Mouse (Mus musculus): ENCODE measurements around the gene Rapgef2.
"Not testable (repeated sequence)": the region's sequence is repeated elsewhere in the genome, so short reads cannot be mapped to it uniquely, and the experiment has no call there.

Rapgef2 gene

GRCm38 (mm10) chr3:79233478-79234415 lies 52.6 kb downstream of the Rapgef2 start:
- DNase-seq (ENCODE audit: low read depth, low spot score), result no peak

DNA sequence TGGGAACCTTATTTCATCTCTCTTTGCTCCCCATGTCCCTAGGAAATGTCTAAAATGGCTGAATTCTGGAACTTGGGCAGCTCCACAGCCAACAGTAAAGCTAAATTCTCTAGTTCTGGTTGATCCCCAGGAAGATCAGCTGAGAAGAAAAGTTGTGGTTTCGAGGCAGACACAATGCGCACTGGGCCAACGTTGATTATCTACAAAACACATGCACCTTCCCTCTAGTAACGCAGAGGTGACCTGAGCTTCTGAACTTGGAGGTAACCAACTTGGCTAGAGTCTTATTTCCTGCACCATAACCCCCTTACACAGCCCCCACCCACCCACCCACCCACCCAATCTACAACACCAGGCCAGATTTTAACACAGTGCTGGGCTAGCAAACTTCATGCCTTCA lies 55.6 kb downstream of the Rapgef2 start:
- DNase-seq (ENCODE audit: low read depth, low spot score), result no peak

DNA sequence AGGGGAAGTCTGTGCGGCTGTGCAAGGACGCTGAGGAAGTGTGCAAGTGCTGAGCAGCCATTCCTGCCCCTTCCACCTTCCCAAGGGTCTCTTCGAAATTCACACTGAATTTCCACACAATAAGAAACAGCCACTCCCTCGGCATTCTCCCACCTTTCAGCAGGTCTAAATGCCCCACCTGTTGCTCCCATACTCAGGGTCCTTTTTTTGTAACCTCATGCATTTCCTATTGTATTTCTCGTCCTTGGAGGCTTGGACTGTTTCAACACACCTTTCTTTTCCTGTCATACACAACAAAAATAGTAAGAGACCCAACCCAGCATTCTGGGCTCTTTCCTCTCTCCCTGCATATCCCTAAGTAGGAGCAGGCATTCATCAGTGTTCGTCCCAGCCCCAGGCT lies 56.8 kb downstream of the Rapgef2 start:
- DNase-seq (ENCODE audit: low read depth, low spot score), result no peak

DNA sequence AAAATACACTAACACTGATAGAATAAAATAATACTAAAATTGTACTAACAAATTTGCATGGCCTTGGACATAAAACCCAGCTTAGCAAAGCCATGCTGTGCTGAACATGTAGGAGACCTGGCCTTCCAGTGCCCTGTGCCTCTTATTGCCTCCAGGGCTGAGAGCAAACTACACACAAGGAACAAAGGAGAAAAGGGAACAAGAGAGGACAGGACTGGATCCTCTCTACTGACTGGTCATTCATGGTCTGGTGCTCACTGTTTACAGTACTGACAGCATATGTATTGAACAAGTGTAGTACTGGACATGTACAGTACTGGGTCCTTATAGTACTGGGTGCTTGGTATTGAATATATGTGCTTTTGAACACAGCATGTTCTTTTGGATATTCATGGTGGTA lies 58.0 kb downstream of the Rapgef2 start:
- DNase-seq (ENCODE audit: low read depth, low spot score), result no peak

DNA sequence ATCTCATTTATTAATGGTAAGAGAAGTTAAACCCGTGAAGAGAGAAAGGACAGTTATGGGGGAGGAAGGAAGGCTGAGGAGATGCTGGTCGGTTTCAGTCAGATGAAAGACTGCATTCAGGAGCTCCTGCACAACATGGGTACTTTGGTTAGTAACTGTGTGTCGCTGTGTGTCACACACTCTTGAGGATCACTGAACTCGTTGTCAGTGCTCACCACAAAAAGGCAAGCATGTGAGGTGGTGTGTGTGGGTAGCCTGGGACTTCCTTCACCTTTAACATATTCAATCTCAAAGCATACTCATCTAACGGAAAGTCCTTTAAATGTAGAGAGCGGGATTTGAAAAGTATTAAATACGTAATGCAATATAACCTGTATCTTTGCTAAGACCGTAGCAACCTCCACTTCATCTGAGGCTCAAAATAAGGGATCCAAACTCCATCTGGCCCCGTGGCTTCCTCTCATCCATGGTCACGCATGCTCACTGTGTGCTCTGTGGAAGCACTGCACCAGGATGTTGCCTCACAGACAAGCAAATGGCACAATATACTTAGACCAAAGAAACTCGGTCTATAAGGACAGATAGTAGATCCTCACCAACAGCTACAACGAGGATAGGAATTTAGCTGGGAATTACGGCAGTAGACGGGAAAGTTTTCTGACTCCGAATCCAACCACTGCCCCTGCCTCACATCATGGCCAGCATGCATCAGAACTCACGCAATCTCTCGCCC lies 58.8 kb downstream of the Rapgef2 start:
- DNase-seq (ENCODE audit: low read depth, low spot score), result no peak

- not testable (repeated sequence) for DNase-seq (ENCODE audit: low read depth, low spot score)
These were observed 59.5 kb downstream of the Rapgef2 start for GRCm38 (mm10) chr3:79226807-79227206.

GRCm38 (mm10) chr3:79225888-79226287 lies 60.4 kb downstream of the Rapgef2 start:
- no peak for DNase-seq (ENCODE audit: low read depth, low spot score)

- no peak for DNase-seq (ENCODE audit: low read depth, low spot score)
These were observed 62.0 kb downstream of the Rapgef2 start for GRCm38 (mm10) chr3:79224352-79224751.

DNA sequence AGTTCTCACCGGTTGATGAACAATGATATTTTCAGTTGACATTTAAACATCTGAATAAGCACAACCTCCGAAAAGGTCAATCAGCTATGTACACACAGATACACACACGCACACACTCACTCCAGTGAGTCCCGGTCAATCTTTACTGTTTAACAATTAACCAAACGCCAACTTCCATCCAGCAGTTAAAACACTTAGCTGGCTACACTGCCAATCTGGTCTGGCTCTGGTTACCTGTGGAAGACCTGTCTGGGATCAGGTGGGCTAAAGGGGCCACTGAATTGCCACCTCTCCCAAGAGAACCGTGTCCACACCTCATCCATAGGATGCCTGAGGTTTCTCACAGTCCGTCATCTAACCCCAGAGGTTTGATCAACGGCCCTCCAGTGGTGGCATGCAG lies 63.0 kb downstream of the Rapgef2 start:
- DNase-seq (ENCODE audit: low read depth, low spot score), result no peak

GRCm38 (mm10) chr3:79222192-79222960 lies 63.9 kb downstream of the Rapgef2 start:
- no peak for DNase-seq (ENCODE audit: low read depth, low spot score)

GRCm38 (mm10) chr3:79221296-79222191 lies 64.8 kb downstream of the Rapgef2 start:
- peak; percentile 64 for DNase-seq (ENCODE audit: low read depth, low spot score)

- DNase-seq (ENCODE audit: low read depth, low spot score), result no peak
These were observed 67.0 kb downstream of the Rapgef2 start for GRCm38 (mm10) chr3:79219144-79219930.

- DNase-seq (ENCODE audit: low read depth, low spot score), result no peak
These were observed 67.7 kb downstream of the Rapgef2 start for GRCm38 (mm10) chr3:79218566-79219051.

- peak; percentile 63 for DNase-seq (ENCODE audit: low read depth, low spot score)
These were observed 76.1 kb downstream of the Rapgef2 start for GRCm38 (mm10) chr3:79210243-79210642.

DNA sequence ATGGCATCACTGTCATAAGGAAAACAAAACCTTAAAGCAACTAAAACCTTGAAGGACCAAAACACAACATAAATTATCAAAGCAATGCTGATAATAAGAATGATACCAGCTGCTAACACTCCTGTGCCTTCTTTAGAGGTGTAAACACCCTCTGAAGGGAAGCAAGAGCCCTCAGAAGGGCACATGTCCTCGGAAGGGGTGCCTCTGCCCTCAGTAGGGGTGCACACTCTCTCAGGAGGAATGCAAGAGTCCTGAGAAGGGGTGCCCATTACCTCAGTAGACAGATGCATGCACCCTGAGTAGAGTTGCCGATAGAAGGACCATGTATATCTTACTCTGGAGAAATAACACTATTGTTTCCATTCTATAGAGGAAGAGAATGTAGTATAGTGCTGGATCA lies 79.1 kb downstream of the Rapgef2 start:
- DNase-seq (ENCODE audit: low read depth, low spot score), result no peak

- DNase-seq (ENCODE audit: low read depth, low spot score), result no peak
These were observed 79.8 kb downstream of the Rapgef2 start for GRCm38 (mm10) chr3:79206524-79206923.

GRCm38 (mm10) chr3:79205981-79206380 lies 80.3 kb downstream of the Rapgef2 start:
- no peak for DNase-seq (ENCODE audit: low read depth, low spot score)

- DNase-seq (ENCODE audit: low read depth, low spot score), result no peak
These were observed 81.2 kb downstream of the Rapgef2 start for GRCm38 (mm10) chr3:79205112-79205511.

DNA sequence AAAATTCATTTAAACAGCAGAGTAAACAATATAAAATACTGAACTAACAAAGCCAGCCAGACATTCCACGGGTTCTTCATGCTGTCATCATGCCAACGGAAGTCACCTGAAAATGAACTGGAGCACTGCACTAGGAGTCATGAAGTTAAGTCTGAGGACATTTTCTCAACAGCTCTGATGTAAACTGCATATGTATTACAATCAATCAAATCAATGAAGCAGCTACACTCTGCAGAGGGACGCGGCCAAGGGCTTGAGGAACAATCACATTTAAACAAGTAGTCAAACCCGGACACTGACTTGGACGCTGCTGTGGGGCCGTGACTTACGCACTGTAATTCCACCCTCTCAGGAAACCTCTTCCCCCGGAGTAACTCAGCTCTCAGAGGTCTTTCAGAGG lies 82.1 kb downstream of the Rapgef2 start:
- DNase-seq (ENCODE audit: low read depth, low spot score), result no peak

- DNase-seq (ENCODE audit: low read depth, low spot score), result no peak
These were observed 82.5 kb downstream of the Rapgef2 start for GRCm38 (mm10) chr3:79203821-79204220.
